Mouse (Mus musculus) B cell, adult 2 months (primary cell): Measurements from ENCODE around the gene Lmf1.

Experiments
- DNase-seq, 2 experiments: peaks; one replicate each; pipeline ENCODE4 v3.0.0; 2022

Lmf1 gene

DNA sequence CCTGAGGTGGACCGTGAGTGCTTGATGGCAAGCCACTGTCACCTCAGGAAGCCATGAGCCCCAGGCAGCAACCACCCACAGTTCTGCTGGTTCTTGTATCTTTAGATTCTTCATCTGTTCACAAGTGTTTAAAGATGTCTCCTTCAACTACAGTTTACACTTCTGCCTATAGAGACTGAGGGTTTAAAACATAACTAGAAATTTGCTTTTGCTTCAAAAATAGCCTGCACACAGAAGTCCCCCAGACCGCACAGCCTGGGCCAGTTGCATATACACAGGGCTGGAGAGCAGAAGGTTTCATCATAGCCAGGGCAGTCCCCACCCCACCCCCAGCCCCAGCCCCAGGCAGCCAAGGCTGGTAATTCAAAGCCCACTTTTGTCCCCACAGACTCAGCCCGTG is 65.9 kb downstream of the Lmf1 start:
- no peak for DNase-seq

DNA sequence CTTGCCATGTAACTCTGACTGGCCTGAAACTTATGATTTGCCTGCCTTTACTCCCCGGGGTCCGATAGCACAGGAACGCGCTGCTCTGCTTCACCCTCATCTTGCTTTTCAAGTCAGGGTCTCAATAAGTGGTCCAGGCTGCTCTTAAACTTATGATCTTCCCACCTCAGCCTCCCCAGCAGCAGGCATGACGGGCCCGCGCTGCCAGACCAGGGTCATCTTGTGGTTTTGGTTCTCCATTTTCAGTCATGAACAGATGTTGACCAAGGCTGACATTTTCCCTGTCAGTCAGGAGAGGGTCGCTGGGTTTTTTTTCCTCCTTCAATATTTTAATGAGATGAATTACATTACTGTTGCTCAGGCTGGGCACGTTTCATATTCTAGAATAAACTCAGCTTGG is 66.8 kb downstream of the Lmf1 start:
- no peak for DNase-seq

DNA sequence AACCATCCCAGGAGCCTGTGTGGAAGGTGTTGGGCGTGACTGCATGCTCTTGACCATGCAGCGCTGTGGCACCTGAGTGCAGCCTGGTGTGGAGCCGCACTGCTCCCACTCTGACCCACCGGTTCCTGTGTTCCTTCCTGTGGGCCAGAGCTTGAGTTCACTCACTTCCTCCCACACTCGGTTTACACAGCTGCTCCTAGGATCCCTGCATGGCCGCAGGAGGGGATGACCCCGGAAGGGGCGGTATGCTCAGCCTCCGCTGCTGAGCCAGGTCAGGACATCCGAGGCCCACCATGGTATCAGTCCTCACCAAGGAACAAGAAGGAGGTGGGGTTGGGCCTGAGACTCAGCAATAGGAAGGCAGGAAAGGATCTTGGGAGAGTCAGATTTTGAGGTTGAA is 69.0 kb downstream of the Lmf1 start:
- DNase-seq = no peak

DNA sequence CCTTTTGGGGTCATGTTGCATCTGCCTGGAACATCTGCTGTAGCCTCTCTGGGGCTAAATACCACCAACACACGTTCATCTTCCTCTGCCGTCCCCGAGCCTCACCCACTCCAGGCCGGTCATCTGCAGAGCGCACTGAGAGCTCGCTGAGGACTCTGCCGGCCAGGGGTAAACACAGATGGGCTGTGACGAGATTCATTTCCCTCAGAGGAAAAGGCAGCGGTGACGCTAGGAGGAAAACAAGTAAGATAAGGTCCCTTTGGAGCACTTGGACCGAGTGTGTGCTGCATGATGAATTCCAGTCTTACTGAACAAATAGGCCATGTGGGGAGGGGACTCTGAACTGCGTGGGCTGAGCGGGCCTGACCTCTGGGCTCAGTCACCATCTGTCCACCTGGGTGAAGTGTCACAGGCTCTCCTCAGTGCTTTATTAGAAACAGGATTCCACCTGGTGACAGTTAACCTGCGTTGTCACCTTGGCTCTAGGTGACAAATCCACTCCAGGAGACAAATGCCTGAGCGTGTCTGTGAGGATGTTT is 69.9 kb downstream of the Lmf1 start:
- DNase-seq = no peak

DNA sequence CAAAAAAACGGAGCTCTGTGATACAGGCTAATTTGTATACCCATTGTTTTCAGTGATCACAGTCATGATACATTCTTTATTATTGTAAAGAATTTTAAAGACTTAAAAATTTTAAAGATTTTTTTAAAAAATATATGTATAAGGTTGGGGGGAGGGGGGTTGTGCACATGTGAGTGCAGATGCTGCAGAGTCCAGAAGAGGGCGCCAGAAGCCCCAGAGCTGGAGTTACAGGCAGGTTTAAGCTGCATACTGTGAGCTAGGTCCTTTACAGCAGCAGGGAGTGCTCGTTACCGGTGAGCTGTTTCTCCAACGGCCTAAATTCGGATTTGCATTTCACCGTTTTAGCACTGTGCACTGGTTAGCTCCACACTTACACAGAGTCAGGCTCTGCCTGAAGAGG is 71.8 kb downstream of the Lmf1 start:
- no peak for DNase-seq

DNA sequence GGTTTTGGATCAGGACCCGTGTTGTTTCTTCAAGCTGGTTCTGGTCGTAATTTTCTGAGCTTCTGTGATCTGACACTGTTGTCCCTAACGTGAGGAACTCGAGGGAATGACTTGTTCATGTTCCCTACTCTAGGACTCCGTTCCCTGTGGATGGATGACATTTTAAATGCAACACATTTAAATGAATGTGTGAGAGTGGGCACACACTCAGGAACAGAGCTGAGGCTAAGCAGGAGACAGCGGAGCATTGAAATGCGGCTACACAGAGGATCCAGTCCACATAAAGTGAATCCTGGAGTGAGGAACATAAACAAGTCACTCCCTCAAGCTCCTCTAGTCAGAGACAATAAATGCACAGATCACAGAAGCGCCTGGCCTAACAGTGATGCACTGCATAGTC is 73.4 kb downstream of the Lmf1 start:
- DNase-seq = no peak

DNA sequence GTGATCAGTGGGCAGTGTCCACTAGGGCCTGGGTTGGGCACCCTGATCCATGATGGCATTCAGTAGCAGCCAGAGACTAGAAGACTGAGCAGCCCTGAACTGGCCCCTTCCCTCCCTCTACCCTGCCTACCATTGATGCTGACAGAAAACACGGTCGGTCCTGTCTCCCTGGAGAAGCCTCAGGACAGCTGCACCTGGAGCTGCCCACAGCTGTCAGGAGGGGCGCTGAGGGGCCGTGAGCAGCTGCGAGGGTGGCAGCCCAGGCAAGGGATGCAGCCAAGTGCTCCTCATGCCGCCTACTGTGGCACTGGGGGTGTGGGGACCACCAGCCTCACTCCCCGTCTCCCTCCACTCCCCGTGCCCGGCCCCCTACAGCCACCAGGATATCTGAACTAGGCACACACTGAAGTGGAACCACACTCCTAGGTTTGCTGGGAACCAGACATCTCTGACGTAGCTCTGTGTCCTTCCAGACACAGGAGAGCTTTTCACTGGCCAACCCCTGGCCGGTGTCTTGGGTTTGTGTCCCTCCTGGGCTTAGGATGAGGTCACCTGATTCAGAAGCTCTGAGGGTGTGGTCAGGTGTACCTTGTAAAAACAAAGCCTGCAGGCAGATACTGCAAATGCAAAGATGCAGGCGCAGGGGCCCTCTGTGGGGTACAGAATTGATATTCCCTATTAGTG is 77.4 kb downstream of the Lmf1 start:
- no peak for DNase-seq

DNA sequence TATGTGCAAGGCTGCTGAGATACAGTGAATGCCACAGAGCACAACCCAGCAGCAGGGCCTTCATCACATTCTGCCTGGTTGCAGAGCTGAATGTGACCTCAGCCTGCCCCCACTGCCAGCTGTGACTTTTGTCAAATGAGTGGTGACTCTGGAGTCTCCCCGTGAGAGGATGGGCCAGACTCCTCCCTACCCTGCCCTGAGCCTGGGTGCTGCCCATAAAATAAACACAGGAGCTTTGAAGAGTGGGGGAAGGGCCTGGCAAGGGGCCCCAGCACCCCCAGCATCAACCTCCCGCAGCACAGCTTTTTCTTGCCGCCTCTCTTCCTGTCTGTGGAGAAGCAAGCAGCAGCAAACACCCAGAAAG is 77.9 kb downstream of the Lmf1 start:
- no peak for DNase-seq

DNA sequence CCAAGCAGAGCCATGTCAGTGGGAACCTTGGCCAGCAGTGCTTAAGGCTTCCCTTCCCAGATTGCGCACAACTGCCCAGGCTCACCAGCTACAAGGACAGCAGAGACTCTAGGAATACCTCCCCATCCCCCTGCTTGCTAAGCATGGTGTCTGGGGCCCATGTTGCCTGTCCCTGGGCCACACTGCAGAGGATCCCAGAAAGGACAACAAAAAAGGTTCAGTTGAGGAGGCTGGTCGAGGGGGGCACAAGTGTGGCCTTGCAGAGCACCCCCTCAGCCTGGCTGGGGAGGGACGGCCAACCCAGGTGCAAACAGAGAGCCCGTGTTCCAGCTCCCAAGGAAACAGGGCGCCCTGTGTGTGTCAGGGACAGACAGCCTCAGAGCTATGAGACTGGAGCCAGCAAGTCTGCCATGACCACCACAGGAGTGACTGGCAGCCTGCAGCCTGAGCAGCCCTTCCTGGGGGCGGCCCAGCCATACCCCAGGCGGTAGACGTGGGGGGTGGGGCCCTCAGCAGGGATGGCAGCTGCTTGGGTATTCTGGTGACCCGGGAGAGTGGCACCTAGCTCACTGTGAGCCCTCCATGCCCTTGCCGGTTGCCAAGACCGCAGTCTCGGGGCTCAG is 84.4 kb downstream of the Lmf1 start:
- no peak for DNase-seq

DNA sequence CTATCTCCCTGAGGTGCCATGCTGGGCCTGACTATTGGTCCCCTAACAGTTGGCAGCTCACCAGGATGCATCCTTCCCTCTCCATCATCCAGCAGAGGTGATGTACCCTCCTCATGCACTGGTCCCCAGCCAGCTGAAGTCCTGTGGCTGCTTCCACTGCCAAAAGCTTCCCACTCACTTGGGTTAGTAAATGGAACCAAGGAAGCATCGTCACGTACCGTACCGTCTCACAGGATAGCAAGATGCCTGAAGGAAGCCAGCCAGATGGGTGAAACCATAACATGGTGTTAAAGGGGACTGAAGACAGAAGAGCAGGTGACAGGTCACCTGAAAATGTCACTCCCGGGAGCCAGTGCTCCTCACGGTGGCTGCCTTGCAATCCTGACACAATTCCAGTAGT is 86.6 kb downstream of the Lmf1 start:
- no peak for DNase-seq

DNA sequence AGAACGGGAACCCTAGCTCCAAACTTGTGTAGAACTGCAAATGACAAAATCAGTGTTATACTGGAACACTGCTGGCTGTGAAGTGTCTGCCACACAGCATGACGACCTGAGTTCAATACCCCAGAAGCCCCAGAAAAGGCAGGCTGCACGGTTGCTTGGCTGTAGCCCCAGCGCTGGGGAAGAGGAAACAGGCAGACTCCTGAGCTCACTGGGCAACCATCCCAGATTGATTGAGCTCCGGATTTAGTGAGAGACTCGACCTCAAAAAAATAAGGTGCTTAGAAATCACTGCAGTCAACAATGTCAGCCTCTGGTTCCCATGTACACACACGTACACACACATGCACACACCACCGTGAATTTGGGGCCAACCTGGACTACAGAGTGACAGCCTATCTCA is 87.0 kb downstream of the Lmf1 start:
- DNase-seq = no peak

DNA sequence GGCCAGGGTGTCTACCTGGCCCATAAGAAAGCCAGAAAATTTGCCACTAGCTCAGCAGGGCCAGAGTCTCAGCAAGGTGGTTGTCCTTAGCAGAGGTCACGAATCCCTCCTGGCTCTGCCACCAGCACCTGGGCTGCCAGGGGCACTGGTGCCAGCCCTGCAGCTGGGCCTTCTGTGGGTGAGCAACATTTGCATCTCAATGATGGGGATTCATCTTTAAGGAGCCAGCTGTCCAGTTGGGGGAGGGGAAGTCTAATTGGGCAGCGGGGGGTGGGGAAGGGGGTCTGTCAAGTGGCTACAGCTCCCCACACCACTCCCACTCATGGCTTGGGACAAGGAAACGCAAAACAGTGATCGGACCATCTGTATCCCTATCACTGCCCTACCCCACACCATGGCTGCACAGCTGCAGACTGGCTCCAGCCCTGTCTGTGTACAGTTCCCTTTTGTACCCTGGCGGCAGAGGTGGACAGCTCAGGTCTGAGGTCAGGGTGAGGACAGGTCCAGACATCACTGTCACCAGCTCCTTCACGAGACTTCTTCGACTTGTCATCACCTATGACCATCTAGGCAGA is 89.7 kb downstream of the Lmf1 start:
- no peak for DNase-seq

DNA sequence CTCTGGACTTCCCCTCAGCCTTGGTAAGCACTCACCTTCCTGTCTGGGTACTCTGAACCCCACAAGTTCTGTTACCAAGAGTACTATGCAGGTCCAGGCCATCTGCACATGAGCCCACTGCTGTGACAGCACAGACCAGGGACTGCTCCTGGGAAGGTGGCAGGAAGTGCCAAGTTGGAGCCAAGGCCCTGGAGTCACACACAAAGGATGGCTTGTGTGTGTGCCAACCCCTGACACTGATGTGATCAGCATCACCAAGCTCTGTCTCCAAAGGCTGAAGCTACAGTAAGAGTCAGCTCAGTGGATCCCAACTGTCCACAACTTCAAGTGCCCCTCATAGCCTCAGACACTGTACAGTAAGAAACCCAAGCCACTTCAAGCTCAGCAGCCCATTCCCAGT is 94.1 kb downstream of the Lmf1 start:
- no peak for DNase-seq

DNA sequence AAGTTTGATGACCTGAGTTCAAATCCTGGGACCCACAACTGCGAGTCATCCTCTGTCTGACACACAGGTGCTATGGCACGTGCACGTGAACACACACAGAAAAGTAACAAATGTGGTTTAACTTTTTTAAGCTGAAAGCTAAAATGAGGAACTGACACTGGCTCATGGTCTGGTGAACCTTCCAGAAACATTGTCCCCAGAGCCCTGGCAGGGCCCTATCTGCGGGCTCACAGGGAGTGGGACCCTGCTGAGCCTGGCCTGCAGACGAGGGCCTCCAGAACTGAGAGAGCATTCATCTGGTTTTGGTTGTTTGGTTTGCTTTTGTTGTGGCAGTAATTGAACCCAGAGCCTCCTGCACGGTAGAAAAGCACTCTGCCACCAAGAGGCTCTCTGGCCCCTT is 99.1 kb downstream of the Lmf1 start:
- peak; percentile 63 for DNase-seq

DNA sequence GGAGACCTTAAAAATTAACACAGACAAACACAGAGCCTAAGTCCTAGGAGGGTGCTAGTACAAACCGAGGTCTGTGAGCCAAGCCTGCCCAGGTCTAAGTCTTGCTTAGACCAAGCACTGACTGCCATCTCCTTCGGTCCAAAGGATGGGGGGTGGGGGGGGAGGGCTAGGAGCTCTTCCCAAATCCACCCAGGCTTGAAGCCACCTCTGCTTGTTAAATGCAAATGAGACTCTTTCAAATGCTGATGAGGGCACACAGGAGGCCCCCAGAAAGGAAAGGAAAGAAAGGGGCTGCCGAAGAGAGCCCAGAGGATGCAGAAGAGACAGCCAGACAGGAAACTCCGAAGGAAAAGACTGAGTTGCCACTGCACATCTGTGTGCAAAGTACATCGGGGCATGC is 100.9 kb downstream of the Lmf1 start:
- no peak for DNase-seq

DNA sequence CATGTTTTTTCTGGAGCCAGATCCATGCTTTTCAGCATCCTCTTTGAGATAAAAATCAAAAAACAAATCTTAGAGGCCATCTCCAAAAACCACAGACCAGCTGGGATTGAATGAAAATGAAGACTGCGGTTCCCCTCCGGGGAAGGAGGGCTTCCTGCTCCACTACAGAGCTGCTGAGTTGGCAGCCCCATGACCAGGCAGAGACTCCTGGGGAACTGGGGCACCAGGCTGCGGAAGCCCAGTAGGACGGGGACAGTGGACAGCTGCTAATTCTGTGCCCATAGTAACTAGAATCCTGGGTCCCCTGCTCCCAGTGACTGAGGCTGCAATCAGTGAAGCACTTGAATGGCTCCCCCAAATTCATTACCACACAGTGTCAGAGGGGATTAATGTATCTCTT is 102.8 kb downstream of the Lmf1 start:
- no peak for DNase-seq

DNA sequence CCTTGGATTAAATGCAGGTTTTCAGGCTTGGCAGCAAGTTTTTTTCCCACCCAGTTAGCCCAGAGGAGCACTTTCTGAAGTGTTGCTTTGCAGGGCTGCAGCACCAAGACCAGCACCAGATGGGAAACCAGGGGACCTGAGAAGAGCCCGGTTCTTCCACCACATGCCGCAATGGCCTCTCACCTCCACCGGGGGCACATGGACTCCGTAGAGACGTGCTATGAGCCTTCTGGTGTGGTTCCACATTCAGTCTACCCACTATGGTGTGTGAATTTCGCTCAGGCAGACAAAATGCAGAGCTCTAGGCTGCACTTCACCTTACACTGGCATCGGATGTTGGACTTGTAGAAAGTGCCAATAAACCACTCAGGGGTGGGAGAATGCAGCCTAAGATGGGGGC is 107.4 kb downstream of the Lmf1 start:
- peak in 1 of 2 experiments; percentile 25 for DNase-seq

DNA sequence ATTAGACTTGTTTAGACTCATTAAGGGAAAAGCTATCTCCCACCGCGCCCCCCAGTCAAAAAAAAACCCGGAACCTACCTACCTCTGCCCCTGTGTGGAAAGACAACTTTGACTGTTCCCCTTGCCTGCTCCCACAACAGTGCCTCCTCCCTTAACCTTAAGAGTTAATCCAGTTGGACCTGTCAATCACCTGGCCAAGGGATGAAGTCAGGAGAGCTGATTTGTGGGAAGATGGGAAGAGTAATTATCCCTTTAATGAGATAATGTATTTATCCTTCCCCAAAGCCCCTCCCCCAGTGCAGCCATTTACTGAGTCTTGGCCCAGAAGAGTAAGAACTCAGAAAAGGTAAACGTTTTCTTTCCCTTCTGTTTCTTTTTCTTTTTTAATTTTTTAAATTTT is 110.0 kb downstream of the Lmf1 start:
- no peak for DNase-seq

DNA sequence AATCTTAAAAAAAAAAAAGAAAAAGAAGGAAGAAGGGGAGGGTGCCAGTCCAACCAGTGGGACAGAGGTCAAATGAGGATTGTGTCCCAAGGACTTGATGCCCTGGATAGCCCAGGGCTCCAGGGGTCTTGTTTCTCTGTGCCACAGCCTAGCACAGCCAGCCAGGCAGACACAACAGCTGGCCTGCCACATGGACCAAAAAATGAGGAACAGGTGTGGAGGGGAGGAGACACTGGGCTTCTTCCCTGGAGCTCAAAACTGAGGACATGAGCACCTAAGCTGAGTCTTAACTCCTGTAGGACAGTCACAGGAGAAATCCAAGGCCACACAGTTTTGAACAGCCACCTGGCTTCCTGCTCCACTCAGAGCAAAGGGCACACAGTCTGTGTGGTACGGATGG is 117.4 kb downstream of the Lmf1 start:
- no peak for DNase-seq

DNA sequence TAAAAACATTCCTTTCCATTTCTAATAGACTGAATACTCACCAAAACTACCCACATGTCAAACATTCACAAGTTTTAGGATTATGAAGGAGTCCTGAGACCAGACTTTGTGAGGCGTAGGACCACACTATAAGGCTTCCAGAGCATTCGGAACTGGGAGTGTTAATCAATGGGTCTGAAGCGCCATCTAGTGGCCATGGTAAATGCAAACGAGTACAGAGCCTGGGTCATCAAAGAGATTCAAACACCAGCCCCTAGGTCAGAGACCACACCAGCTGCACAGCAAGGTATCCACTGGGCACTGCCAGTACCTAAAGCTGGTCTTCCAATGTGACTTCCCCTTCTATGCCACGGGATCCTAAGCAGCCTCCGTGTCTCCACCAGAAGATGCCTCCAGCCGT is 119.6 kb downstream of the Lmf1 start:
- peak; percentile 78 for DNase-seq

DNA sequence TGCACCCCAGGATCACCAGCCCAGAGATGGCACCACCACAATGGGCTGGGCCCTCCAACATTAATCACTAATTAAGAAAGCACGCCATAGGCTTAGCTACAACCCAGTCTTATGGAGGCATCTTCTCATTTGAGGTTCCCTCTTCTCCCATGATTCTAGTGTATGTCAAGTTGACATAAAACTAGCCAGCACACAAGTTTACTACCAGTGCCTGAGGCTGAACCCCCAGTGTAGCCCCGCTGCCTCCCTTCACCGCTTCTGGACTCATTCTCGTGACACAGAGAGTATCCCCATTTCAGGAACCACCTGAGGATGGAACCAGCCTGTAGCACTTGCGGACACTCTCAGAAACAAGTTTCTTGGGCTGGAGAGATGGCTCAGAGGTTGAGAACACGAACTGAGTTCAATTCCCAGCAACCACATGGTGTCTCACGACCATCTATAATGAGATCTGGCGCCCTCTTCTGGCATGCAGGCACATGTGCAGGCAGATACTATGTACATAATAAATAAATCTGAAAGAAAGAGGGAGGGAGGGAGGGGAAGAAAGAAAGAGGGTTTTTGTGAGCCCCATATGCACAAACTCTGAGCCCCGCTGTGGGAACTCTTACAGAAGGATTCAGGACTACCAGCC is 122.1 kb downstream of the Lmf1 start:
- DNase-seq = peak; percentile 32 to 40

DNA sequence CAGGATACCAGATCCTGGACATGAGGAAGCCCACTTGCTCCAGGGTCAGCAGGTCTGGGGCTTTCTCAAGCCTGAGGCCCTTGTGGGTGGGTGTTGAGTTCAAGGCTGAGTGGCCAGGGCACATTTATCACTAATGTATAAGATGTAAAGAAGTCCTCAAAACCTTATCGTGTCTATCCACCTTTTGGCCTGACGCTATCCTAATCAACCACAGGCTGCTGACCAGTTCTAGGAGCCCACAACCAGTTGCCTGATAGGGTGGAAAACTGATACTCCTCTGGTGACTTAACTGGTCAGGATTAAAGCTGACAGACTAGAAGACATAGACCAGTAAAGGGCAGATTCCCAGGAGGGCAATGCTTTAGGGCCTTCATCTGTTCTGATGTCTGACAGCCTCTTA is 131.1 kb downstream of the Lmf1 start:
- DNase-seq = no peak

DNA sequence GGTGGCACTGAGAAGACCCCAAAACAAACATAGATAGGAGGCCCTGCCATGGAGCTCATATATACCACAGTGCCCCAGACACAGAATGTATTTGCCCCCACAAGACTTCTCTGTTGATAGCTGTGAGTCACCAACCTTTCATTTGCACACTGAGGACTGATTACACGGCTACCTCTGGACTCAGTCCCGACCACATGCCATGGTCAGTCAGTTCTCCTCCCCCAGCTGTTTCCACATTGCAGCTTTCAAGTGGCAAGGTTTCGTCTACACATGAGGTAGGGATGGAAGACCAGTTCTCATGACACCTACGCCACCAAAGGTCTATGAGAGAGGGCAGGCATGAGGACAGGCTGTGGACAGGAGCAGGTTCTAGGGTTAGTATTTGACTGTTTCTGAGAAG is 132.3 kb downstream of the Lmf1 start:
- DNase-seq = no peak
